Mouse (Mus musculus): ENCODE measurements around the gene Gm7257.

The Gm7257 gene

GRCm38 (mm10) chr9:36431584-36431983 is at the start of gene Gm7257:
Gene Gm7257 (plus strand): TSS chr9:36431884.
- no peak for DNase-seq

GRCm38 (mm10) chr9:36402991-36403390 is 28.7 kb upstream of the Gm7257 start:
- no peak for DNase-seq

- DNase-seq = no peak
Measured at GRCm38 (mm10) chr9:36435051-36435764, 3.5 kb downstream of the Gm7257 start.

- no peak for DNase-seq
Measured at GRCm38 (mm10) chr9:36475338-36475737, 43.7 kb downstream of the Gm7257 start, which contains the start of gene Gm9513. Gene Gm9513 (plus strand): TSS chr9:36475638.
